Mouse (Mus musculus) layer of hippocampus, postnatal 36 days (tissue): ENCODE measurements around the gene Rec8. TPM values are rescaled to one million over a fixed set of nuclear protein-coding genes. Genes with fewer than 3 reads are reported as not detected.

Experiments used
- DNase-seq, 2 experiments: peaks; one replicate each; pipeline ENCODE4 v3.0.0; 2022
- total RNA-seq, 2 experiments: library from RNA; stranded (reverse); gene quantifications; 2 replicates each; pipeline ENCODE4 v1.2.3; 2021

Rec8 gene
- total RNA-seq: 1 to 10 TPM in 1 of 2 experiments, under 1 TPM in 1; 0.88 to 1.8 TPM

DNA sequence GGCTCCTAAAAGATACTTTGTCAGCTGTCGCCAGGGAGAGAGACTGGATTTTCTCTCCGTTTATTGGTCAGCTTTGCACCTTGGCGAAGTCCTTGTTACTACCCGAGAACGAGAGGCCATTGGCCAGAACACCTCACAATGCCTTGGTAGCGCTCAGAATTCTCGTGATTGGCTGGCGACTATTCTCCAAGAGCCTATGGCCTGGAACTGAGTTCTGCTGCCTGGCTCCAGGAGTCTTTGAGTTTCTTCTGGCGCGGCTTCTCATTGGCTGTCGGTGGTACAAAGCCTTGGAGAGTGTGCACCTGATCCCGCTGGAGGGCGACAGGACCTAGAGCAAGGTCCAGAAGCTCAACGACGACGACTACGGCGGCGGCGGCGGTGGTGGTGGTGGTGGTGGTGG lies at the start of gene Rec8:
Gene Rec8, plus strand, starts transcription at position 216 of the 400 bp plus-strand sequence.
- DNase-seq: no peak

DNA sequence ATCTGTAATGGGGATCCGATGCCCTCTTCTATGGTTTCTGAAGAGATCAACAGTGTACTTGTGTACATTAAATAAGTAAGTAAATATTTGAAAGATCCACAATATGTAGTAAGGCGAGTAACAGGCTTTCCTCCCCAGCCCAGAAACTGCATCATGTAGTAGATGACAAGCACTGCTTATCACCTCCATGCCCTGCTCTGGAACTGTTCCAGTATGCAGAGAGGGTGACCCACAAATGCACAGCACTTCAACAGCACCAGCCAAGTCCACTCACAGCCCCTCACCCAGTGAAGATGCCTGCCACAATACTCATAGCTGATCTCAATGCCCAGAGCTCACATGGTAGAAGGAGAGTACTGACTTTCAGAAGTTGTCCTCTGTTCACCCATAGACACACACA lies 47.2 kb upstream of the Rec8 start:
- DNase-seq: no peak

DNA sequence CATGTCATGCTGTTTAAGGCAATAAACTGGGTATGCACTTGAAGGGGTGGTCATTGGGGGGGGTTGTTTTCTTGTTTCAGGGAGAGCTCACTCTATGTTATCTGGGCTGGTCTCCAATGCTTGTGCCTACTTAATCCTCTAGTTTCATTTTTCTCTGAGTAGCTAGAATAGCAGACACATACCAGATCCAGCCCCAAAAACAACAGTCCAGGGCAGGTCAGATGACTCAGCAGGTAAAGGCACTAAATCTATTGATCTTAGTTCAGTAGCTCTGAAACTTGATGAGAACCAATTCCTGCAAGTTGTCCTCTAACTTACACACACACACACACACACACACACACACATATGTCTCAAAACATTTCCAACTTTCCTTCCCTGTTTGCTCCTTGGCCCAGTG lies 46.1 kb upstream of the Rec8 start:
- DNase-seq: no peak

DNA sequence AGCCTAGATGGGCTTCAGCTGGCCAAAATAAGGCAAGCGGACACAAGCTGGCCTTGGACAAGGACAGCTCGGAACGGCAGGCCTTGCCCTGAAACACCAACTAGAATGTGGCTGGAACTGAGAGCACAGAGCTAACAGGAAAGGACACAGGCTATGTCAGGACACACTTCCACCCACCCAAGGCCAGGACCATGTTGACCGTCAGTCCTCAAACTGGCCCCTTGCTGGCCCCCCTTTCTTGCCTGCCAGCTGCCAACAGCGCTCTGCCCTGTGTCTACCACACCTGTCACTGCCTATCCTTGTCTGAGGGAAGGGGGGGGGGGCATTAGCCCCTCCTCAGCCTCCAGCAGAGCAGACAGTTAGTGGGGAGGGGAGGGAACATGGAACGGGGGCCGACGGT lies 42.5 kb upstream of the Rec8 start, which contains the start of gene Fitm1:
Gene Fitm1, plus strand, starts transcription at position 316 of the 400 bp plus-strand sequence.
- DNase-seq: no peak

DNA sequence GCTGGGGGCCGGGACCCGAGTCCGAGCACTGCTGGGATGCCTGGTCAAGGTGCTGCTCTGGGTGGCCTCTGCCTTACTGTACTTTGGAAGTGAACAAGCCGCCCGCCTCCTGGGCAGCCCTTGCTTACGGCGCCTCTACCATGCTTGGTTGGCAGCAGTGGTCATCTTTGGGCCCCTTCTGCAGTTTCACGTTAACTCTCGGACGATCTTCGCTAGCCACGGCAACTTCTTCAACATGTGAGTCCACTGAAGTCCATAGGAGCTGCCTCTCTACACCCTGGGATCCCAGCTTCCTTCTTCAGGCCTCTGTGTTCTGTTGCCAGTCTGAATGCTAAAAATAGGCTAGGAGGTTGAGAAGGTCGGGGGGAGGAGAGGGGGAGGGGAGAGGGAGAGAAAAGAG lies 42.1 kb upstream of the Rec8 start:
- DNase-seq: no peak

DNA sequence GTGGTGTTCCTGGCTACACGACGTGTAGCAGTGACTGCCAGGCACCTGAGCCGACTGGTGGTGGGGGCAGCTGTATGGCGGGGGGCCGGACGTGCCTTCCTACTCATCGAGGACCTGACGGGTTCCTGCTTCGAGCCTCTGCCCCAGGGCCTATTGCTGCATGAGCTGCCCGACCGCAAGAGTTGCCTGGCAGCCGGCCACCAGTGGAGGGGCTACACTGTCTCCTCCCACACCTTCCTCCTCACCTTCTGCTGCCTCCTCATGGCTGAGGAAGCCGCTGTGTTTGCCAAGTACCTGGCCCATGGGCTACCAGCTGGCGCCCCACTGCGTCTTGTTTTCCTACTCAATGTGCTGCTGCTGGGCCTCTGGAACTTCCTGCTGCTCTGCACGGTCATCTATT lies 41.5 kb upstream of the Rec8 start:
- no peak for DNase-seq

DNA sequence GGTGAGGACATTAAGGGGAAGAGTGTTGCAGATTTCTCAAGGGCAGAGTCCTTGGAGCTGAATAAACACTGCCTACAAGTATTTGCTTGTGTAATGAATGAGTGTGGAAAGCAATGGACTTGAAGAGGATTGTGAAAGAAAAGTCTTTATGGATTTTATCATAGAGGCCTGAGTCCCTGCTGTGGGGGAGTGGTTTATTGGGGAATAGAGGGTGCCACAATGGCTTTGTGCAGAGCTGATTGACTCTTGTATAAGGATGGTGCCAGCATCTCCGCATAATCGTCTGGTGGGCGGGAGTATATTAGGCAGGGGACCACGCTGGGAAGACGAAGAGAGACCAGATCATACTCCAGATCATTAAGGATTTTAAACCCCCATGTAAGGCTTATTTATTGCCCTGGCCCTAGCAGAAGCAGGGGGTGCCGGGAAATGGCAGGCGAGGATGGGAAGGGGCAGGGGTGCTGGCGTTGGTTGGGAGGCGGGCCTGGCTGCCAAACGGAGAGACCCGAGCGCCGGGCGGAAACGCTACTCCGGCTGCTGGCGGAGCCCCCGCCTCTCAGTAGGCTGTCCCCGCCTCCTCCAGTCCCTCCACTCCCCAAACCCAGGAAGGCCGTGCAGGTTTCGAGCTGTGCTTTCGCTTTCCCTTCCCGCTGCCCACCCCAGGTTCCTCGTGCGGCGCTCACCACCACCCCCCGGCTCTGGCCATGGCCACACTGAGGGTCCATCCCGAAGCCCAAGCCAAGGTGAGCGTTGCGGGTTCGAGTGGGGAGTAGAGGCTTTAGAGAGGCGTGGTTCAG lies 39.8 kb upstream of the Rec8 start, which contains the start of gene Psme1:
Gene Psme1, plus strand, starts transcription at position 253 of the 797 bp plus-strand sequence.
- peak; percentile 69 to 77 for DNase-seq

DNA sequence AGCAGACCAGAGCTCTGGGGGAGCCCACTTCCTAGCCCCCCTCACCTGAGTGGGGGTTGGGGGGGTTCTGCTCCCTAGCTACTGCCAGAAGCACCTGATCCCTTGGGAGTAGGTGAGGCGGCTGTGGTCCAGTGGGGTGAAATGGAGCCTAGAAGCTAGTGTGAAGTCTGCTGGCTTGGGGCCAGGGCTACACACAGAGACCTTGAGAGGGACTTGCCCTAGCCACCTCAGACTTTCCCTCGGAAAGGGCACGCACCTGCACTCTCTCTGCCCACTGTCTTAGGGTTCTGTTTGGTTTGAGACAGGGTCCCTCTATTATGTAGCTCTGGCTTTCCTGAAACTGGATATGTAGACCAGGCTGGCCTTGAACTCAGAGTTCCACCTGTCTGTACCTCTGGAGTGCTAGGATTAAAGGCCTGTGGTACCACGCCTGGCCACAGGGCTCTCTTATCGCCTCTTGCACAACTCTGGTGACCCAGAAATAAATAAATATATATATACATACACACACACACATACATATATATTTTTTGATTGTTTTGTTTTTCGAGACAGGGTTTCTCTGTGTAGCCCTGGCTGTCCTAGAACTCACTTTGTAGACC lies 39.1 kb upstream of the Rec8 start:
- no peak for DNase-seq

DNA sequence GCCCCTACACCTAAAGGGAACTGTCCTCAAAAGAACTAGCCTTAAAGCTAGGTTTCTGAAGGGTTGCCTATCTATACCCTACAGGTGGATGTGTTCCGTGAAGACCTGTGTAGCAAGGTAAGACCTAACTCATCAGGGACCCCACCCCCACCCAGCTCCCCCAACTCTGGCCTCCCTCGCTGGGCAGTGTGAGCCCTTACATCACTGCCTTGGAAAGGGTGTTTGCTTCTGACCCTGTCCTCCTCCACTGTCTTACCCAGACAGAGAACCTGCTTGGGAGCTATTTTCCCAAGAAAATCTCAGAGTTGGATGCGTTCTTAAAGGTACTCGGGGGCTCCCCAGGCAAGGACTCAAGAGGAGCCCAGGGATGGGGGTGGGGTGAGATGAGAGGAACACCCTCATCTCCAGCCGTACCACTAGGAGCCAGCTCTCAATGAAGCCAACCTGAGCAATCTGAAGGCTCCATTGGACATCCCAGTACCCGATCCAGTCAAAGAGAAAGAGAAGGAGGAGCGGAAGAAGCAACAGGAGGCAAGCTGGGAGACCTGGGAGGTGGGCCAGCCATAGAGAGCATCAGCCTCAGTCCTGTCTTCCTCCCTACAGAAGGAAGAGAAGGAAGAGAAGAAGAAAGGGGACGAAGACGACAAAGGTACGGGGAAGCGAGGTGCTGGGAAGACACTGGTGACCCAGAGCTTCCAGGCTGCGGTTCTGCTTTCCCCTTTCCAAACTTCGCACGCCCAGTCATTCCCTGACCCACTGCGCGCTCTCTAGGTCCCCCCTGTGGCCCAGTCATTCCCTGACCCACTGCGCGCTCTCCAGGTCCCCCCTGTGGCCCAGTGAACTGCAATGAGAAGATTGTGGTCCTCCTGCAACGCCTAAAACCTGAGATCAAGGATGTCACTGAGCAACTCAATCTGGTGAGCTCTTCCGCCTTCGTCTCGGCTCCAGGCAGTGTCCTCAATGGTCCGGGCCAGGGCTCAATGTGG lies 38.0 kb upstream of the Rec8 start:
- DNase-seq: no peak

DNA sequence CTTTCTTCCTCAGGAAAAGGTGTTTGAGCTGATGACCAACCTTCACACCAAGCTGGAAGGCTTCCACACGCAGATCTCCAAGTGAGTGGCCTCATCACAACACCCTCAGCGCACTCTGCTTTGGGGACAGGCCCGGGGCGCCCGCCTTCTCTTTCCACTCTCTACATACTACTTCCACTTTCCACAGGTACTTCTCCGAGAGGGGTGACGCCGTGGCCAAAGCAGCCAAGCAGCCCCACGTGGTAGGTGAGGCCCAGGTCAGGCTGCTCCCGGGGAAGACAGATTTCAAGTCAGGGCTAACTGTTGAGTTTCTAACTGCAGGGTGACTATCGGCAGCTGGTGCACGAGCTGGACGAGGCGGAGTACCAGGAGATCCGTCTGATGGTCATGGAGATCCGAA lies 37.1 kb upstream of the Rec8 start:
- no peak for DNase-seq

DNA sequence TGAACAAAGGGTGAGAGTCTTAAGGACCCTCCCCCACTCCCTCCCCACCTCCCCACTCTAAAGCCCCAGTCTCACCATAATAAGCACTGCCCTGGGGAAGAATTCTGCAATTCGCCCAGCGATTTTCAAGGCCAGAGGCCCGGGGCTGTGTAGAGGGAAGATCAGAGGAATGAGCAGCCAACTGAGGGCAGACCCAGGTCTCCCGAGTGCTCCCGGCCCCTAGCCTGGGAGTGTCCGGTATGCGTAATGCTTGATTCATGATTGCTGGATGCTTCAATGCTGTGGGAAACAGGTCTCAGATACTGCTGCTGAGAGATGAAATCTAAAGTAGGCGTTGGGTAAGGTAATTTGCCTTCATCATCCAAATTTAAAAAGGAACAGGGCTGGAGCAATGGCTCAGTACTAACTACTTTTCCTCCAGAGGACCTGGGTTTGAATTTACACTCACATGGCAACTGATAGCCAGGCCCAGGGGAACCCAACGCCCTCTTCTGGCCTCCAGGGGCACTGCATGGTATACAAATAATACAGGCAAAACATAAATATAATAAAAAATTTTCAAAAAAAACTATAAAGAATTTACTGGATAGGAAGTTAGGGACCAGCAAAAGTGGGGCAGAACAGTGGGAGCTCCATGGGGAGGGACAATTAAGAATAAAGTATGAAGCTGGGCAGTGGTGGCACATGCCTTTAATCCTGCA lies 35.7 kb upstream of the Rec8 start:
- DNase-seq: no peak

DNA sequence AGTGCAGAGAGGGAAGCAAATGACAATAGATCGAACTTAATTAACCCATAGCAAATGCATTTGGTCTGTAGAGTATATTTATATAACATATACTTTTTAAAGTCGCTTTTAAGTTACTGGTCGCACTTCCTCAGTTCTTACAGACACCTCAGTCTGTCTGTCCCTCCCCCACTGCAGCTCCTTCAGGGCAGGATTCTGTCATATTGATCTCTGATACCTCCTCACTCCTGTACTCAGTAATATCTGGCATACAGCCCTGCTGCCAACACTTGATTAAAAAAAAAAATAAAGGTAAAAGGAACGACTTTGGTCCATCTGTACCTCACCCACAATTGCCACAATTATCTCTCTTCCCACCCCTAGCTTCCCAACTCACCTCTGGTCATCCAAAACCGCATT lies 33.5 kb upstream of the Rec8 start:
- DNase-seq: no peak

DNA sequence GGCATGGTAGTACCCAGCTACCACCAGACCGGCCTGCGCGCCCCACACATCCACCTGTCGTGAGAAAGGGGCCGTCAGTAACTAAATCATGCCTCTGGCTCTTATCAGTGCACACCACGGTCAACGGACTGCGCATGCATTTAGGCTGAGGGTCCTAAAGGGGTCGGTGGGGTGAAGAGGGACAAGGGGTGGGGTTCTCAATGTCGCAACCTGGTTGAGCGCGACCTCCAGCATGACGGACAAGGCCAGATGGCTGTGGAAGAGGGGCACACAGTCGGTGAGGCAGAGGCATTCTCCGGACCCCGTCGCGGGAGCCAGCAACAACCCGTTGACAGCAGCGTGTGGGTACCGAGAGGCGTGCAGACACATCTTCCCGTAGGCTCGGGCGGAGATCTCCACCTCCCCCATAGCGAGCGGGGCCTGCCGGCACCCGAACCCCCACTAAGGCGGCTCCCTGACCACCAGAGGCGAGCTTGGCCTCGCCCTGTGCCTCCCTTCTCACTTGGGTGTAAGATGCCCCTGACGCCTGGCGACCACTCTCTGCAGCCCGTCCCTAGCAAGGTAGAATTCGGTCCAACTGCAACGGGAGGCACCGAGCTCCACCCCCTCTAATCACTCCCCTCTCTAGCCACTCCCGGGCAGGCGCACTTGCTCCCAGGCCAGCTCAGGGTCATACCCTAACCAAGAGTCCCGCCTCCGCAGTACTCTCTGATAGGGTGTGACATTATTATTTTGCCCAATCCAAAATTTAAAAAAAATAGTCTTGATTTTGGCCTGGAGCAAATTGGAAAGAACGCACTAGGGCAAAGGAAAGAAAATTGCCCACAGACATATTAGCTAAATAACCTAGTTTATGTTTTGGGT lies 32.9 kb upstream of the Rec8 start, which contains the start of gene Emc9:
Gene Emc9, minus strand, starts transcription at position 601 of the 864 bp plus-strand sequence.
- peak; percentile 56 to 69 for DNase-seq

DNA sequence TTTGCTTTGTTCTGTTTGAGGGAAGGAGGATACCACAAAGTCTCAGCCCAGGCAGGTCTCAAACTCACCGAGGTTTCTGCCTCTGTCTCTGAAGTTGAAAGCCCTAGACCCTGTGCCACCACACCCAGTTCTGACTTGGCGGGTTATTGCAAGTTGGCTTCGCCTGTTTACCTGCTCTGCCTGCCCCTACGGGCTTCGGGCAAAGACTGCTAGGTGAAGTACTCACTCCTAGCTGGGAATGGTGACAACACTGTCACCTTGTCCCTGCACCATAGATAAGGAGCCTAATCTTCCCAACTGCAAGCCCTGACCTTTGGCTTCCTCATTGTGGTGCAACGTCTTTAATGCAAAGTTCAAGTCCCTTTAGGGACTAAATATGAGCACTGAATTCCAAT lies 32.3 kb upstream of the Rec8 start:
- no peak for DNase-seq

DNA sequence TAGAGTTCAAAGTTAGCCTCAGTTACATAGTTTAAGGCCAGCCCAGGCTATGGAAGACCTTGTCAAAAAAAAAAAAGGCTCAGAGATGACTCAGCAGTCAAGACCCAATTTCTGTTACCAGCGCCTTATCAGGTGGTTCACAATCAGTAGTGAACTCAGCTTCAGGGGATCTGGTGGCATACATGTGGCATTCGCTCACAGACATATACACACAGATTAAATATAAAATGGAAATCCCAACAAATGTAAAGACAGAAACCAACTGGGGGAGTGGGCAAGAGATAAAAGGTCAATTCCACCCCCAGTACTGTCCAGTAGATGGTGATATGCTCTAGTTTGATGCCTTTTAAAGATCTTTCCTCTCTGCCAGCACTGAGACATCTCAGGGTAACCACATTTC lies 31.7 kb upstream of the Rec8 start:
- no peak for DNase-seq

DNA sequence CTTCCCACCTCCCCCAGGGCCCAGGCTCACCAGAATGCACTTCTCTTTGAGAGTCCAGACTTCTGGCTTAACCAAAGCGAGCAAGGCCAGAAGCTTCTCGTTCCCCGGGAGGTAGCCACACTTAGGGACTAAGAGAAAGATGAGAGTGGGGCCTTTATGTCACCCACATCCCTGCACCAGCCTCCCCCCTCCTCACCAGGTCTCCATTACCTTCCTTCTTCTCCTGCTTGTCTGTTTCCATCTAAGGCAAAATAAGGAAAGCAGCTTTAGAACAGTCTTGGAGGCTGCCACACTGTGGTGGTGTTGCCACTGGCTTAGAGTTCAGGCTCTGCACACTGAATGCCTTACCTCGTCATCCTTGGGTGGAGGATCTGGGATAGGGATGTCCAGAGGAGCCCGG lies 28.6 kb upstream of the Rec8 start:
- DNase-seq: no peak

DNA sequence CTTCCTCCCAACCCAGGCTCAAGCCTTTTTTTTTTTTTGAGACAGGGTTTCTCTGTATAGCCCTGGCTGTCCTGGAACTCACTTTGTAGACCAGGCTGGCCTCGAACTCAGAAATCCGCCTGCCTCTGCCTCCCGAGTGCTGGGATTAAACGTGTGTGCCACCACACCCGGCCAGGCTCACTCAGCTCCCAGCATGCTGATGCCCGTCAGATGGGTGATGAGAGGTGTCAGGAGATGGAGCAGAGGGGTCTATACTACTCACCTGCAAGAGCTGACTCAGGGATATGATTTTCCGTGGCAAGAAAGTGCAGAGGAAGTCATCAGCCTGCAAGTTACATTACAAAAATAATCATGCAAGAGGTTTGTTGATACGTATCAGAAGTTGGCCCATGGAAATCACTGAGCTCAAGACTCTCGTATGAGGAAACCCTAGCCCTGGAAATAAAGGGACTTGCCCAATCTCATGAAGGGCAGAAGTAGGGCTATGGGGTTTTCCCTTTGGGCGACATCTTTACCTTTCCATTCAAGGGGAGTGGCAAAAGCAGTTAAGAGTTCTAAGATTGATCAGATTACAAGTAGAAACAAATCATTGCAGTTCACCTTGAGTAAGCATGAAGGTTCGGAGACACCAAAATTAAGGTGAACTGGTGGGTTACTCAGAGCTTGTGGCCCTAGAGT lies 27.9 kb upstream of the Rec8 start:
- DNase-seq: no peak

DNA sequence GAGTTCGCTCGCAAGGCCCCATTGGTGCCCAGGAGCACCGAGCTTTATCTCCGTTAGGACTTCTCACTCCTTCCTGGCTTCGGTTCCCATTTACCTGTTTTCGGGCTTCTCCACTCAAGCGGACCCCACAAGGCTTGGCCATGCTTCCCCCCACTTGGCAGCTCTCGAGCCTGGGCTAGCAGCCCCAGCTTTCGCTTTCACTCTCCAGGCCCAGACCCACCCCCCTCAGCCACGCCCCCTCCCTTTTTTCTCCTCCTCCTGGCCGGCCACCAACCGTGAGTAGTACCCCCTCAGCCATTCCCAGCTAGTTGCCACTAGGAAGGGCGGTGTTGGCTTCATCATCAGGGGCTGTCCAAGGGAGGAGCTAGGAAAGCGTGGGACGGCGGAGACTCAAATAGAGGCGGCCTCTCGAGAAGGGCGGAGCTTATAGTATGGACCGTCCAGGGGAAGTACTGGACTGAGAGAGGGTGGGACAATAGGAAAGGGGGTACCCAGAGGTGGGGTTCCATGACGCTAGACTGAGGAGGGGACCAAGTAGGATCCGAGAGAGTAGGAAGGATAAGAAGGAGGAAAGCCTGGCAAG lies 27.0 kb upstream of the Rec8 start, which contains the start of gene Psme2:
Gene Psme2, minus strand, starts transcription at position 366 of the 583 bp plus-strand sequence.
- peak; percentile 91 for DNase-seq

DNA sequence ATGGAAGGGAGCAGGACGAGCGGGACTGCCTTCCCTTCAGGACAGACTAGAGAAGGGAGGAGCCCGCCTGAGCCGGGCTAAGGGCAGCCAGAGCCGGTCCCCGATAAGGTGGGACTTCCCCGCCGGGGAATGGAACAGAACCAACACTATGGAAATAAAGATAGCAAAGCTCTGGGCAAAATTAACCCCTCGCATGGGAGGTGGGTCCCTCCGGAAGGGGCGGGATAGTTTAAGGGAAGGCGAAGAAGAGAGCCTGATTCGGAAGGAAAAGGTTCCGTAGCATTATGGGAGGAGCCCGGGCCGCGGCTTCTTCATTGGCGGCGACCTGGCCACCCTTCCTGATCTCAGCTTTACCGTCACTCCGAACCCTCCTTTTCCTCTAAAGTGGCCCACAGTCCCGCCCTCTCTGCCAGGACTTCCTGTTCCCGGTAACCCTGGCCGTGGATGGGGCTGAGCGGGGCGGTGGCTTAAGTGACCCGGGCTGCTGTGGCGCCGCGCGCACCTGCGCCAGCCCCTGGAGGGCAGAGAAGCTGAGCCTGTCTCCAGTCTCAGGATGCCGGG lies 26.4 kb upstream of the Rec8 start, which contains the start of gene Rnf31:
Gene Rnf31, plus strand, starts transcription at position 378 of the 561 bp plus-strand sequence.
- peak; percentile 89 to 92 for DNase-seq
